ENCODE assay signal across 13 mouse cellular contexts in the genomic region with DNA sequence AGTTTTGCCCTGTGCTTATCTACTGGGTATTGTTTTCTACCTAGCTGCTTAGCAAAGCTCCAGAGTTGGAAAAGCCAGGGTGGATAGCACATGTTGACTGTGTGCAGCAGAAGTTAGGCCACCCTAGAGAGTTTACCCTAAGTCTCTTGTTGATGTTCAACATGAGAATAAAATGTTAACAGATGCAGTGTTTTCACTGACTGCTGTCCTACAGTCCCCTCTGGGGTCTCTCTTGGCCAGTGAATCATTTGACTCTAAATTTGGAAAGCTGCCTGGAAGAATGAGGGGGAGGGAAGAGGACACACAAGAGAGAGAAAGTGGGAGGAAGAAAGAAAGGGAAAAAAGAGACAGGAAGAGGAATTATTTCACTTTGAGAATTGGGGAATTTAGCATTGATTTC.
DNase-seq lines count a peak whose midpoint lies in the region; ATAC-seq and TF ChIP-seq lines count a peak whose summit lies in the region.
"Had no signal": no experiment of that assay in that cellular context is flagged by ENCODE, and none has a peak within 500 bp of the region (broad histone marks: within the 10 kb centered on the region; RNA-seq: fewer than 3 reads in every experiment).

No protein-coding gene starts in this region.

- peak overlapping the region; percentile 29; the same call in 1 of the 2 replicates for H3K27ac ChIP-seq in heart, embryonic 16.5 days (ENCODE audit: low read length)
- H3K27ac ChIP-seq in heart, adult 2 months: no peak overlapping the region
- H3K27ac ChIP-seq in lung, embryonic 15.5 days: no peak overlapping the region
- H3K27ac ChIP-seq: limb, embryonic 13.5 days; macrophage; neural tube, embryonic 13.5 days had no signal

- H3K9ac ChIP-seq in heart, embryonic 16.5 days (ENCODE audit: low read length): no peak overlapping the region
- H3K9ac ChIP-seq in heart, adult 2 months (ENCODE audit: low read depth, low read length): no peak overlapping the region
- H3K9ac ChIP-seq in lung, embryonic 15.5 days: no peak overlapping the region
- H3K9ac ChIP-seq: limb, embryonic 13.5 days; neural tube, embryonic 13.5 days had no signal

- H3K4me2 ChIP-seq in heart, embryonic 16.5 days (ENCODE audit: low read depth, low read length): no peak overlapping the region
- no peak overlapping the region for H3K4me2 ChIP-seq in lung, embryonic 15.5 days
- H3K4me2 ChIP-seq: limb, embryonic 13.5 days; neural tube, embryonic 13.5 days had no signal

- no peaks in the 10 kb centered on the region for H3K36me3 ChIP-seq in heart, embryonic 16.5 days (ENCODE audit: control insufficient read depth, insufficient read depth)
- H3K36me3 ChIP-seq in heart, adult 2 months (ENCODE audit: control insufficient read depth, insufficient read depth, low read length): no peaks in the 10 kb centered on the region
- H3K36me3 ChIP-seq in lung, embryonic 15.5 days: no peaks in the 10 kb centered on the region
- H3K36me3 ChIP-seq: limb, embryonic 13.5 days; neural tube, embryonic 13.5 days had no signal

- TF ChIP-seq POLR2A in heart, adult 2 months (IDR thresholded peaks at IDR 0.05; ENCODE audit: insufficient read depth, low read depth, low read length): no peak

- H3K4me3 ChIP-seq in heart, embryonic 16.5 days (ENCODE audit: low read length): no peak overlapping the region
- H3K4me3 ChIP-seq in heart, adult 2 months: no peak overlapping the region
- no peak overlapping the region for H3K4me3 ChIP-seq in lung, embryonic 15.5 days
- H3K4me3 ChIP-seq: limb, embryonic 13.5 days; neural tube, embryonic 13.5 days had no signal

- ATAC-seq in heart, embryonic 16.5 days (replicated peaks; ENCODE audit: extremely low read depth, insufficient read depth, low FRiP score): no peak
- peak; percentile 46; the same call in 1 of the 2 replicates for ATAC-seq in lung, embryonic 15.5 days (ENCODE audit: borderline replicate concordance, extremely low read depth, low FRiP score, low TSS enrichment)

- H3K4me1 ChIP-seq in heart, embryonic 16.5 days (ENCODE audit: control insufficient read depth, insufficient read depth, low read length): peaks cover 2% of the 10 kb centered on the region; the same call in 1 of the 2 replicates
- no peaks in the 10 kb centered on the region for H3K4me1 ChIP-seq in heart, adult 2 months (ENCODE audit: control insufficient read depth, insufficient read depth, low read length)
- H3K4me1 ChIP-seq in lung, embryonic 15.5 days: peaks cover 5% of the 10 kb centered on the region; the same call in 1 of the 2 replicates
- H3K4me1 ChIP-seq: neural tube, embryonic 13.5 days had no signal

- intact Hi-C loops in heart, adult 2 months (cut with DNase I): no loop called here
- intact Hi-C loops in heart, postnatal 10 days (cut with DNase I): loop anchor here (5.0 kb wide), 1 partner anchor 94 kb away; no protein-coding TSS in a partner anchor

- no peaks in the 10 kb centered on the region for H3K79me2 ChIP-seq in heart, adult 2 months (replicated peaks; ENCODE audit: control insufficient read depth, insufficient read depth, low read length)

- peak; percentile 5 for DNase-seq in embryo, embryonic 10 days (ENCODE audit: low spot score)
- DNase-seq in embryo, embryonic 11 days: no peak
- no peak for DNase-seq in heart, adult 2 months
- no peak for DNase-seq in lung, postnatal 36 days
- DNase-seq in heart, postnatal 10 days: peak; percentile 40 to 45
- no peak for DNase-seq in liver
- DNase-seq: cerebellum, adult 8-10 months; thymus, postnatal 4 days had no signal

- no peak for TF ChIP-seq CTCF in heart, adult 2 months (IDR thresholded peaks at IDR 0.05)

- H3K9me3 ChIP-seq in heart, embryonic 16.5 days (replicated peaks; ENCODE audit: control insufficient read depth, low read length): no peaks in the 10 kb centered on the region
- H3K9me3 ChIP-seq in lung, embryonic 15.5 days: no peaks in the 10 kb centered on the region
- H3K9me3 ChIP-seq: limb, embryonic 13.5 days; neural tube, embryonic 13.5 days had no signal

- no peaks in the 10 kb centered on the region for H3K27me3 ChIP-seq in heart, embryonic 16.5 days (ENCODE audit: control insufficient read depth, insufficient read depth, low read length)
- no peaks in the 10 kb centered on the region for H3K27me3 ChIP-seq in heart, adult 2 months (ENCODE audit: control insufficient read depth, insufficient read depth, low read length)
- H3K27me3 ChIP-seq in lung, embryonic 15.5 days: no peaks in the 10 kb centered on the region
- H3K27me3 ChIP-seq: limb, embryonic 13.5 days; neural tube, embryonic 13.5 days had no signal

- no peak for TF ChIP-seq EP300 in heart, adult 2 months (IDR thresholded peaks at IDR 0.05; ENCODE audit: insufficient read depth, low read depth, low read length)

Comparison
In these comparisons a context has a peak if more than half of its experiments do, and no peak if none do; other contexts are left out.
1. DNase-seq: peak in embryo, embryonic 10 days (single experiment) and heart, postnatal 10 days (2 of 2); none in embryo, embryonic 11 days (single experiment), heart, adult 2 months (0 of 2), lung, postnatal 36 days (single experiment) and liver (single experiment).